In genomic region chr13:60684806-60685205, GRCm38 (mm10) we compare ENCODE assay signal across 7 mouse cellular contexts.
A peak's percentile ranks its signal among the peaks of the same experiment; 100 is the strongest.
DNase-seq lines count a peak whose midpoint lies in the region; ATAC-seq lines count a peak whose summit lies in the region.

No protein-coding gene starts in this region.

- 78% methylated on average over 8 of the region's 8 CpGs for WGBS in kidney, embryonic 14.5 days
- WGBS in embryonic facial prominence, embryonic 14.5 days = 71% methylated on average over 8 of the region's 8 CpGs
- 75% methylated on average over 8 of the region's 8 CpGs for WGBS in liver, embryonic 16.5 days (ENCODE audit: insufficient replicate concordance)

- H3K36me3 ChIP-seq in kidney, embryonic 14.5 days (ENCODE audit: control insufficient read depth, insufficient read depth, low read length) = no peaks in the 10 kb centered on the region
- H3K36me3 ChIP-seq in embryonic facial prominence, embryonic 14.5 days (ENCODE audit: control insufficient read depth, insufficient read depth, low read length) = no peaks in the 10 kb centered on the region
- H3K36me3 ChIP-seq in liver, embryonic 16.5 days (ENCODE audit: control insufficient read depth, insufficient read depth) = no peaks in the 10 kb centered on the region

- no peak overlapping the region for H3K4me2 ChIP-seq in kidney, embryonic 14.5 days (replicated peaks; ENCODE audit: low read depth, low read length)
- H3K4me2 ChIP-seq in embryonic facial prominence, embryonic 14.5 days (ENCODE audit: low read depth, low read length) = no peak overlapping the region
- no peak overlapping the region for H3K4me2 ChIP-seq in liver, embryonic 16.5 days (ENCODE audit: low read depth, low read length)

- peak overlapping the region; percentile 5; the same call in 1 of the 2 replicates for H3K27ac ChIP-seq in kidney, embryonic 14.5 days (ENCODE audit: low read depth, low read length)
- peak overlapping the region; percentile 52; the same call in 1 of the 2 replicates for H3K27ac ChIP-seq in embryonic facial prominence, embryonic 14.5 days (replicated peaks; ENCODE audit: low read depth, low read length)
- H3K27ac ChIP-seq in liver, embryonic 16.5 days (ENCODE audit: low read length) = peak overlapping the region; percentile 71

- no peaks in the 10 kb centered on the region for H3K9me3 ChIP-seq in kidney, embryonic 14.5 days (ENCODE audit: control insufficient read depth, low read length)
- H3K9me3 ChIP-seq in embryonic facial prominence, embryonic 14.5 days (ENCODE audit: control insufficient read depth, low read length) = no peaks in the 10 kb centered on the region
- no peaks in the 10 kb centered on the region for H3K9me3 ChIP-seq in liver, embryonic 16.5 days (replicated peaks; ENCODE audit: control insufficient read depth, low read length)

- H3K4me1 ChIP-seq in kidney, embryonic 14.5 days (ENCODE audit: control insufficient read depth, insufficient read depth, low read length) = peaks cover 35% of the 10 kb centered on the region
- peaks cover 37% of the 10 kb centered on the region for H3K4me1 ChIP-seq in embryonic facial prominence, embryonic 14.5 days (ENCODE audit: control insufficient read depth, insufficient read depth, low read length)
- peaks cover 22% of the 10 kb centered on the region for H3K4me1 ChIP-seq in liver, embryonic 16.5 days (ENCODE audit: control insufficient read depth, low read depth, low read length)

- no peak overlapping the region for H3K4me3 ChIP-seq in kidney, embryonic 14.5 days (ENCODE audit: low read length)
- H3K4me3 ChIP-seq in embryonic facial prominence, embryonic 14.5 days (ENCODE audit: low read depth, low read length) = no peak overlapping the region
- H3K4me3 ChIP-seq in liver, embryonic 16.5 days (ENCODE audit: low read depth, low read length) = no peak overlapping the region

- no peaks in the 10 kb centered on the region for H3K27me3 ChIP-seq in kidney, embryonic 14.5 days (ENCODE audit: control insufficient read depth, insufficient read depth, low read length)
- H3K27me3 ChIP-seq in embryonic facial prominence, embryonic 14.5 days (replicated peaks; ENCODE audit: control insufficient read depth, insufficient read depth, low read length) = no peaks in the 10 kb centered on the region
- no peaks in the 10 kb centered on the region for H3K27me3 ChIP-seq in liver, embryonic 16.5 days (ENCODE audit: control insufficient read depth, insufficient read depth, low read depth, low read length)

- no peak for DNase-seq in kidney, postnatal 36 days
- peak; percentile 57 for DNase-seq in brain, adult 2 months (ENCODE audit: low read depth, low spot score)
- no peak for DNase-seq in embryonic facial prominence, embryonic 14.5 days (ENCODE audit: low spot score)
- DNase-seq in embryo, embryonic 9.5 days (ENCODE audit: extremely low spot score) = no peak
- DNase-seq in adrenal gland, postnatal 14 days = no peak

- no peak overlapping the region for H3K9ac ChIP-seq in kidney, embryonic 14.5 days (ENCODE audit: low read depth, low read length)
- no peak overlapping the region for H3K9ac ChIP-seq in embryonic facial prominence, embryonic 14.5 days (ENCODE audit: low read depth, low read length)
- no peak overlapping the region; the same call in 1 of the 2 replicates for H3K9ac ChIP-seq in liver, embryonic 16.5 days (ENCODE audit: low read depth, low read length)

- no peak for ATAC-seq in kidney, embryonic 14.5 days (ENCODE audit: low FRiP score, low TSS enrichment)
- no peak for ATAC-seq in embryonic facial prominence, embryonic 14.5 days (ENCODE audit: low read depth)
- no peak for ATAC-seq in liver, embryonic 16.5 days (ENCODE audit: low read depth)

Comparison
In these comparisons a context has a peak if more than half of its experiments do, and no peak if none do; other contexts are left out.
1. H3K27ac ChIP-seq: peak in every context shown above with its lines; median percentile 71 in liver, embryonic 16.5 days; 52 in embryonic facial prominence, embryonic 14.5 days; 5 in kidney, embryonic 14.5 days.